Mouse (Mus musculus) midbrain, embryonic 14.5 days (tissue): ENCODE data around the gene Txlng. TPM values are rescaled to one million over a fixed set of nuclear protein-coding genes. Genes with fewer than 3 reads are reported as not detected.

Experiments used
- ATAC-seq: fragments of 200-750 bp; cut with Nextera tagmentation; 2 replicates; pipeline ENCODE4 v1.8.0; 2017; ENCODE audit warnings: moderate number of reproducible peaks, moderate library complexity; ENCODE audit not compliant: low FRiP score, low TSS enrichment
- DNase-seq: peaks from one replicate; pipeline ENCODE4 v3.0.0-alpha.2; 2015
- H3K27ac ChIP-seq: fragments of 300-500 bp; sonication (generic); replicated peaks from 2 replicates; pipeline ENCODE4 v1.5.1; 2014; ENCODE audit warnings: mild to moderate bottlenecking, low read depth, low read length, moderate library complexity
- H3K27me3 ChIP-seq: fragments of 300-500 bp; sonication (generic); 2 replicates; pipeline ENCODE4 v1.6.1; 2014; ENCODE audit warnings: low read length, control low read depth, mixed read lengths; ENCODE audit not compliant: control insufficient read depth, insufficient read depth
- H3K36me3 ChIP-seq: fragments of 300-500 bp; sonication (generic); 2 replicates; pipeline ENCODE4 v1.6.1; 2014; ENCODE audit warnings: low read length, control low read depth; ENCODE audit not compliant: control insufficient read depth, insufficient read depth
- H3K4me1 ChIP-seq: fragments of 300-500 bp; sonication (generic); 2 replicates; pipeline ENCODE4 v1.6.1; 2014; ENCODE audit warnings: mild to moderate bottlenecking, antibody characterized with exemption, low read length, control low read depth; ENCODE audit not compliant: control insufficient read depth, insufficient read depth
- H3K4me2 ChIP-seq: fragments of 300-500 bp; sonication (generic); 2 replicates; pipeline ENCODE4 v1.6.1; 2014; ENCODE audit warnings: mild to moderate bottlenecking, low read length, moderate library complexity
- H3K4me3 ChIP-seq: fragments of 300-500 bp; sonication (generic); replicated peaks from 2 replicates; pipeline ENCODE4 v1.5.1; 2014; ENCODE audit warnings: low read depth, low read length
- H3K9ac ChIP-seq: fragments of 300-500 bp; sonication (generic); replicated peaks from 2 replicates; pipeline ENCODE4 v1.6.1; 2014; ENCODE audit warnings: mild to moderate bottlenecking, low read length, moderate library complexity
- H3K9me3 ChIP-seq: fragments of 300-500 bp; sonication (generic); 2 replicates; pipeline ENCODE4 v1.6.1; 2016; ENCODE audit warnings: low read length, control low read depth, mixed read lengths; ENCODE audit not compliant: control insufficient read depth
- WGBS: fragments of 180-500 bp; shearing (Covaris S2); extraction: QIAGEN DNeasy Blood & Tissue Kit; methylation state at CpG from one replicate; pipeline ENCODE4 v1.1.7; 2014; 5-methylcytosine and 5-hydroxymethylcytosine counted together
- polyA plus RNA-seq: library from polyadenylated mRNA; unstranded; fragments of >200 nt; fragmentation: Nextera tagmentation; extraction: Ambion mirVana; gene quantifications from 2 replicates; pipeline ENCODE4 v1.2.1, GENCODE M21; 2014

Gene Txlng
- polyA plus RNA-seq, 1 experiment from 2014 or later = 15.0 TPM

- Histone ChIP-seq H3K9ac (no peak overlapping the region), H3K36me3 (peaks cover 11% of the 10 kb centered on the region; the same call in 1 of the 2 replicates), H3K4me2 (no peak overlapping the region), H3K4me1 (no peaks in the 10 kb centered on the region), H3K27ac (no peak overlapping the region), H3K27me3 (no peaks in the 10 kb centered on the region), H3K4me3 (no peak overlapping the region), H3K9me3 (no peaks in the 10 kb centered on the region)
- 81% methylated on average over 1 of the region's 1 CpGs for WGBS
- ATAC-seq (no peak), DNase-seq (no peak)
Measured at GRCm38 (mm10) chrX:162788372-162788771, 40.9 kb downstream of the Txlng start.

GRCm38 (mm10) chrX:162770726-162771125 lies 58.5 kb downstream of the Txlng start:
- WGBS = 53% methylated on average over 1 of the region's 1 CpGs
- no peak overlapping the region for H3K4me3 ChIP-seq

GRCm38 (mm10) chrX:162761716-162762395 lies 67.4 kb downstream of the Txlng start:
- 49% methylated on average over 9 of the region's 9 CpGs for WGBS
- DNase-seq (peak; percentile 23), ATAC-seq (no peak)
- Histone ChIP-seq H3K9me3 (no peaks in the 10 kb centered on the region), H3K4me1 (peaks cover 6% of the 10 kb centered on the region; the same call in 1 of the 2 replicates), H3K4me3 (peak overlapping the region; percentile 53), H3K27me3 (no peaks in the 10 kb centered on the region), H3K27ac (no peak overlapping the region), H3K9ac (no peak overlapping the region), H3K36me3 (no peaks in the 10 kb centered on the region), H3K4me2 (peak overlapping the region; percentile 60)

More at GRCm38 (mm10) chrX:162770726-162771125, 58.5 kb downstream of the Txlng start:
- H3K9me3 ChIP-seq = no peaks in the 10 kb centered on the region
- H3K9ac ChIP-seq = no peak overlapping the region
- no peak overlapping the region for H3K27ac ChIP-seq
- no peak for DNase-seq
- peaks cover 27% of the 10 kb centered on the region; the same call in 1 of the 2 replicates for H3K36me3 ChIP-seq
- no peak for ATAC-seq
- no peaks in the 10 kb centered on the region for H3K4me1 ChIP-seq
- H3K27me3 ChIP-seq = no peaks in the 10 kb centered on the region
- no peak overlapping the region for H3K4me2 ChIP-seq

GRCm38 (mm10) chrX:162760958-162761515 lies 68.2 kb downstream of the Txlng start:
- Histone ChIP-seq H3K4me2 (peak overlapping the region; percentile 60), H3K27ac (peak overlapping the region; percentile 85), H3K4me1 (peaks cover 6% of the 10 kb centered on the region; the same call in 1 of the 2 replicates), H3K4me3 (peak overlapping the region; percentile 53), H3K36me3 (no peaks in the 10 kb centered on the region), H3K9ac (peak overlapping the region; percentile 58), H3K27me3 (no peaks in the 10 kb centered on the region), H3K9me3 (no peaks in the 10 kb centered on the region)
- DNase-seq (peak; percentile 39), ATAC-seq (peak; percentile 9)
- 26% methylated on average over 47 of the region's 50 CpGs for WGBS

GRCm38 (mm10) chrX:162760115-162760942 lies 68.9 kb downstream of the Txlng start, which contains the start of gene Rbbp7:
Gene Rbbp7, plus strand, starts transcription at chrX:162760402.
- WGBS = 24% methylated on average over 69 of the region's 100 CpGs
- H3K4me1 ChIP-seq = peaks cover 6% of the 10 kb centered on the region; the same call in 1 of the 2 replicates
- H3K9me3 ChIP-seq = no peaks in the 10 kb centered on the region
- ATAC-seq = peak; percentile 97
- H3K36me3 ChIP-seq = no peaks in the 10 kb centered on the region
- H3K4me2 ChIP-seq = peak within 1 kb of the TSS; percentile 60
- peak within 1 kb of the TSS; percentile 91 for H3K27ac ChIP-seq
- peak; percentile 95 for DNase-seq
- H3K4me3 ChIP-seq = peak within 1 kb of the TSS; percentile 53
- no peaks in the 10 kb centered on the region for H3K27me3 ChIP-seq
- peak within 1 kb of the TSS; percentile 58 for H3K9ac ChIP-seq

- H3K9ac ChIP-seq = peak overlapping the region; percentile 50
- WGBS = 26% methylated on average over 32 of the region's 32 CpGs
- DNase-seq (peak; percentile 6), ATAC-seq (no peak)
- no peaks in the 10 kb centered on the region for H3K27me3 ChIP-seq
- peak overlapping the region; percentile 53 for H3K4me3 ChIP-seq
- H3K27ac ChIP-seq = peak overlapping the region; percentile 91
- H3K4me1 ChIP-seq = peaks cover 6% of the 10 kb centered on the region; the same call in 1 of the 2 replicates
- peak overlapping the region; percentile 53 for H3K4me2 ChIP-seq
- no peaks in the 10 kb centered on the region for H3K9me3 ChIP-seq
- H3K36me3 ChIP-seq = no peaks in the 10 kb centered on the region
Measured at GRCm38 (mm10) chrX:162759251-162760114, 69.8 kb downstream of the Txlng start.

GRCm38 (mm10) chrX:162756058-162756457 lies 73.2 kb downstream of the Txlng start:
- WGBS = 40% methylated on average over 7 of the region's 7 CpGs

GRCm38 (mm10) chrX:162754314-162754713 lies 74.9 kb downstream of the Txlng start:
- peaks cover 5% of the 10 kb centered on the region; the same call in 1 of the 2 replicates for H3K4me1 ChIP-seq
- no peaks in the 10 kb centered on the region for H3K36me3 ChIP-seq
- H3K27me3 ChIP-seq = no peaks in the 10 kb centered on the region
- WGBS = 85% methylated on average over 4 of the region's 4 CpGs
- no peak overlapping the region for H3K4me3 ChIP-seq
- H3K9me3 ChIP-seq = no peaks in the 10 kb centered on the region
- H3K4me2 ChIP-seq = no peak overlapping the region
- ATAC-seq = no peak
- H3K27ac ChIP-seq = no peak overlapping the region
- H3K9ac ChIP-seq = no peak overlapping the region
- no peak for DNase-seq

More at GRCm38 (mm10) chrX:162756058-162756457, 73.2 kb downstream of the Txlng start:
- DNase-seq (no peak), ATAC-seq (no peak)
- Histone ChIP-seq H3K4me2 (no peak overlapping the region), H3K36me3 (no peaks in the 10 kb centered on the region), H3K9me3 (no peaks in the 10 kb centered on the region), H3K9ac (no peak overlapping the region), H3K4me1 (peaks cover 6% of the 10 kb centered on the region; the same call in 1 of the 2 replicates), H3K4me3 (no peak overlapping the region), H3K27ac (no peak overlapping the region), H3K27me3 (no peaks in the 10 kb centered on the region)
